Mouse (Mus musculus): ENCODE measurements at regions not wholly inside any gene's neighbourhood (a gene's known extent, or its start where the extent isn't known, plus 50 kb on each side); places are given as distances from the start of the nearest gene placed in this dataset.

DNA sequence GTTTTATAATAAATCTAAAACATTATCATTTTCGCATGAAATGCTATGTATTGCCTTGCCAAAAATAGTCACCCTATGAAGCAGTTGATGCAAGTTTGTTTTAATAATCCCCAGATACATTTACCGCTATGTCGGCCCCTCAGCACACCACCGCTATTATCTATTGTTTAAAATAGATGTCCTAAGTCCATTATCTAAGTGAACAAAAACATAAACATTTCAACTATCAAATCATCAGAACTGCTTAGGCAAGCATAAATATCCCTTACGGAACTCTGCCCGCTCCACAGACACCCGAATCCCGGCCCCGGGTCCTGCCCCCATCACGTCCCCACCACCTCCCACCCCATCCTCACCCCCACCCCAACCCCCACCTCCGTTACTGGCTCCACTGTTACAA, 196.8 kb upstream of the Paip1 start:
- 95% methylated on average over 11 of the region's 11 CpGs for WGBS
- DNase-seq (ENCODE audit: low spot score) (no peak), ATAC-seq (ENCODE audit: low FRiP score) (no peak)
- Histone ChIP-seq H3K27ac (ENCODE audit: low read depth, low read length) (no peak overlapping the region), H3K9me3 (ENCODE audit: control insufficient read depth, low read length) (no peaks in the 10 kb centered on the region), H3K9ac (ENCODE audit: low read depth, low read length) (no peak overlapping the region), H3K36me3 (ENCODE audit: control insufficient read depth, insufficient read depth, low read length) (no peaks in the 10 kb centered on the region), H3K4me1 (replicated peaks; ENCODE audit: control insufficient read depth, insufficient read depth, low read length) (no peaks in the 10 kb centered on the region), H3K27me3 (ENCODE audit: control insufficient read depth, insufficient read depth, low read length) (no peaks in the 10 kb centered on the region), H3K4me2 (replicated peaks; ENCODE audit: low read depth, low read length) (no peak overlapping the region), H3K4me3 (ENCODE audit: low read depth, low read length) (no peak overlapping the region)

DNA sequence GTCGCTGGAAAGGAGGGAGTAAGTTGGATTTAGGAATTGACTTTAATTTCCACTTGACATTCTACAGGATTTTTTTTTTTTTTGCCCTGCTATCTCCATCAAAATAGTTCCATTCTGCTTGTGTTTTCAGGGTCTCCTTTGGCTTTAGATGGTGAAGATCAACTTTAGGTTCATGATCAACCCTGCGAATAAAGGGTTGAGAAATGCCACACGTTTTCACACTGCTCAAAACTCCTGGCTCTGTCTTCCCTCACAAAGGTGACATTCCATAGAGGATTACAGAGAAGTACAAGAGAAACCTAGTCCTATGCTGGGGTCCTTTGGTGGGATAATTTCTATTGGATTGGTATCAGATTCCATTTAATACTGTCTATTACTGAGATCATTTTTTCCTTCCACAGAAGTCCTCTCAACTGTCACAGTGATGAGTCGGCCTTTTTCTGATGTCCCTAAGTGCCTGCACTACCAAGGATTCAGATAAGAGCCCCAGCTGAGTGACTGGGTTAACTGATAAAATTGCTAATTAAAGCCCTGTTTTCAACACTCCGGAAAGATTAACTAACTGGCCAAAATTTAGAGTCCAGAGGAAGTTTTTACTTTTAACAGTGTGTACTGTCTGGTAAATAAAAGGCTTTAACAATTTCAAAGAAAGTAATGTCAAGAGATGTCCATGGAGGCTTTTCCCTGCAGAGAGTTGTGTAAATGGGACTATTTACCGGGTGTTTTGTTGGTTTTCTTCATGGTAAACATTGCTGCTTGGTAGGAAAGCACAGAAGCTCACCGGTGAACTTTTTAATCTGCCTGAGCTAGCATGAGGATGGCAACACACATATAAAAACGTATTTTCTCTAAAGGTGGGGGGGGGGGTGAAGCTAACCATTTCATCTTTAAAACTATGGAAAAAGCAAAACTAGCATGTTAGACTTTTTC, 196.0 kb upstream of the Paip1 start:
- no peak for DNase-seq (ENCODE audit: low spot score)
- H3K4me1 ChIP-seq (replicated peaks; ENCODE audit: control insufficient read depth, insufficient read depth, low read length): no peaks in the 10 kb centered on the region
- WGBS: 67% methylated on average over 8 of the region's 8 CpGs
- H3K9me3 ChIP-seq (ENCODE audit: control insufficient read depth, low read length): no peaks in the 10 kb centered on the region
- H3K9ac ChIP-seq (ENCODE audit: low read depth, low read length): no peak overlapping the region
- H3K27ac ChIP-seq (ENCODE audit: low read depth, low read length): no peak overlapping the region
- no peak for ATAC-seq (ENCODE audit: low FRiP score)
- H3K36me3 ChIP-seq (ENCODE audit: control insufficient read depth, insufficient read depth, low read length): no peaks in the 10 kb centered on the region
- H3K4me2 ChIP-seq (replicated peaks; ENCODE audit: low read depth, low read length): no peak overlapping the region
- H3K4me3 ChIP-seq (ENCODE audit: low read depth, low read length): no peak overlapping the region
- H3K27me3 ChIP-seq (ENCODE audit: control insufficient read depth, insufficient read depth, low read length): no peaks in the 10 kb centered on the region

- Histone ChIP-seq H3K27ac (ENCODE audit: low read depth, low read length) (no peak overlapping the region), H3K36me3 (ENCODE audit: control insufficient read depth, insufficient read depth, low read length) (no peaks in the 10 kb centered on the region), H3K9me3 (ENCODE audit: control insufficient read depth, low read length) (no peaks in the 10 kb centered on the region), H3K27me3 (ENCODE audit: control insufficient read depth, insufficient read depth, low read length) (no peaks in the 10 kb centered on the region), H3K9ac (ENCODE audit: low read depth, low read length) (no peak overlapping the region), H3K4me1 (replicated peaks; ENCODE audit: control insufficient read depth, insufficient read depth, low read length) (no peaks in the 10 kb centered on the region), H3K4me3 (ENCODE audit: low read depth, low read length) (no peak overlapping the region), H3K4me2 (replicated peaks; ENCODE audit: low read depth, low read length) (no peak overlapping the region)
- WGBS: 89% methylated on average over 4 of the region's 4 CpGs
- ATAC-seq (ENCODE audit: low FRiP score) (no peak), DNase-seq (ENCODE audit: low spot score) (no peak)
These were observed 195.4 kb upstream of the Paip1 start for GRCm38 (mm10) chr13:119233030-119233385.

GRCm38 (mm10) chr13:119233869-119234268, 194.5 kb upstream of the Paip1 start:
- ATAC-seq (ENCODE audit: low FRiP score) (no peak), DNase-seq (ENCODE audit: low spot score) (no peak)
- Histone ChIP-seq H3K4me1 (replicated peaks; ENCODE audit: control insufficient read depth, insufficient read depth, low read length) (no peaks in the 10 kb centered on the region), H3K9me3 (ENCODE audit: control insufficient read depth, low read length) (no peaks in the 10 kb centered on the region), H3K4me2 (replicated peaks; ENCODE audit: low read depth, low read length) (no peak overlapping the region), H3K36me3 (ENCODE audit: control insufficient read depth, insufficient read depth, low read length) (no peaks in the 10 kb centered on the region), H3K27ac (ENCODE audit: low read depth, low read length) (no peak overlapping the region), H3K9ac (ENCODE audit: low read depth, low read length) (no peak overlapping the region), H3K27me3 (ENCODE audit: control insufficient read depth, insufficient read depth, low read length) (no peaks in the 10 kb centered on the region), H3K4me3 (ENCODE audit: low read depth, low read length) (no peak overlapping the region)
- 85% methylated on average over 3 of the region's 3 CpGs for WGBS

DNA sequence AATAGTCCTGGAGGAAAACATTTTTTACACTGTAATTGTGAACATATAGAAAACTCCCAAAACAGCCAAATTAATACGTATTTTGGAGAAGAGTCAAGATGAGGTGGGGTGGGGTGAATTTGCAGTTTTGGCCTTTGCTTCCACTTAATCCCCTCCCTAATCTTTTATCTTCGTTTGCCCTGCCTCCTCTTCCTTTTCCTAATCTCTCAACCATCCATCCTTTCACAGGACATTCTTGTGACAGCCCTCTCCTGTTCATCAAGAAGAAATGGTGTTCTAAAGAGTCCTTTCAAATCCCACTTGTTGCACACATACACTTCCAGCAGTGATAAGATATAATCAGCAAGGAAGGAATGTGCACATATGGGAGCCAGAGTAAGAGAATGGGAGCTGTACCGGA, 186.0 kb upstream of the Paip1 start:
- no peak for DNase-seq (ENCODE audit: low spot score)
- Histone ChIP-seq H3K9me3 (ENCODE audit: control insufficient read depth, low read length) (no peaks in the 10 kb centered on the region), H3K4me2 (replicated peaks; ENCODE audit: low read depth, low read length) (no peak overlapping the region), H3K27ac (ENCODE audit: low read depth, low read length) (no peak overlapping the region), H3K36me3 (ENCODE audit: control insufficient read depth, insufficient read depth, low read length) (no peaks in the 10 kb centered on the region), H3K27me3 (ENCODE audit: control insufficient read depth, insufficient read depth, low read length) (no peaks in the 10 kb centered on the region), H3K9ac (ENCODE audit: low read depth, low read length) (no peak overlapping the region), H3K4me1 (replicated peaks; ENCODE audit: control insufficient read depth, insufficient read depth, low read length) (no peaks in the 10 kb centered on the region), H3K4me3 (ENCODE audit: low read depth, low read length) (no peak overlapping the region)
- ATAC-seq (ENCODE audit: low FRiP score): no peak
- WGBS: 70% methylated on average over 3 of the region's 3 CpGs

GRCm38 (mm10) chr13:119247101-119247500, 181.3 kb upstream of the Paip1 start:
- Histone ChIP-seq H3K9me3 (ENCODE audit: control insufficient read depth, low read length) (no peaks in the 10 kb centered on the region), H3K9ac (ENCODE audit: low read depth, low read length) (no peak overlapping the region), H3K4me1 (replicated peaks; ENCODE audit: control insufficient read depth, insufficient read depth, low read length) (no peaks in the 10 kb centered on the region), H3K27ac (ENCODE audit: low read depth, low read length) (no peak overlapping the region), H3K4me3 (ENCODE audit: low read depth, low read length) (no peak overlapping the region), H3K4me2 (replicated peaks; ENCODE audit: low read depth, low read length) (no peak overlapping the region), H3K27me3 (ENCODE audit: control insufficient read depth, insufficient read depth, low read length) (no peaks in the 10 kb centered on the region), H3K36me3 (ENCODE audit: control insufficient read depth, insufficient read depth, low read length) (no peaks in the 10 kb centered on the region)
- ATAC-seq (ENCODE audit: low FRiP score) (no peak), DNase-seq (ENCODE audit: low spot score) (no peak)
- 85% methylated on average over 2 of the region's 2 CpGs for WGBS

- Histone ChIP-seq H3K4me3 (ENCODE audit: low read depth, low read length) (no peak overlapping the region), H3K36me3 (ENCODE audit: control insufficient read depth, insufficient read depth, low read length) (no peaks in the 10 kb centered on the region), H3K4me1 (replicated peaks; ENCODE audit: control insufficient read depth, insufficient read depth, low read length) (no peaks in the 10 kb centered on the region), H3K27ac (ENCODE audit: low read depth, low read length) (no peak overlapping the region), H3K9me3 (ENCODE audit: control insufficient read depth, low read length) (no peaks in the 10 kb centered on the region), H3K4me2 (replicated peaks; ENCODE audit: low read depth, low read length) (no peak overlapping the region), H3K9ac (ENCODE audit: low read depth, low read length) (no peak overlapping the region), H3K27me3 (ENCODE audit: control insufficient read depth, insufficient read depth, low read length) (no peaks in the 10 kb centered on the region)
- DNase-seq (ENCODE audit: low spot score) (no peak), ATAC-seq (ENCODE audit: low FRiP score) (no peak)
- WGBS: 90% methylated on average over 2 of the region's 2 CpGs
These were observed 176.4 kb upstream of the Paip1 start for GRCm38 (mm10) chr13:119252006-119252405.

DNA sequence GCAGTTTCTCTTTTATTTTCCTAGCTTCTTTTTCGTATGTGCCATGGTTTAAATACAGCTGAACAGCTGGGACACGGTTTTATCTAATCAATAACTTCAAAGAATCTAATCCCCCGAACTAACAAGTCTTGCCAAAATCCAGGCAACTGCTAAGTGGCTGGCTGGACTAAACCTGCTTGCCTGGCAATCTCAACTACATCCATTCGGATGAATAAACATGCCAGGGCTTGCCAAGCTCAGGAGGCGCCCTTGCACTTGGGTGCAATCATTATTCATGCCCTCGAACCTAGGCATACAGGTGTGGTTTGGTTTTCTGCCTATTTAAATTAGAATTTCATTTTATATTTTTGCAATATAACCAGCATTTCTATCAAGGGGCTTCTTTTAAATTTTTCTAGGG, 172.1 kb upstream of the Paip1 start:
- DNase-seq (ENCODE audit: low spot score): no peak
- H3K27me3 ChIP-seq (ENCODE audit: control insufficient read depth, insufficient read depth, low read length): no peaks in the 10 kb centered on the region
- ATAC-seq (ENCODE audit: low FRiP score): no peak
- no peak overlapping the region for H3K9ac ChIP-seq (ENCODE audit: low read depth, low read length)
- no peak overlapping the region for H3K27ac ChIP-seq (ENCODE audit: low read depth, low read length)
- no peaks in the 10 kb centered on the region for H3K4me1 ChIP-seq (replicated peaks; ENCODE audit: control insufficient read depth, insufficient read depth, low read length)
- H3K9me3 ChIP-seq (ENCODE audit: control insufficient read depth, low read length): no peaks in the 10 kb centered on the region
- H3K36me3 ChIP-seq (ENCODE audit: control insufficient read depth, insufficient read depth, low read length): no peaks in the 10 kb centered on the region
- no peak overlapping the region for H3K4me3 ChIP-seq (ENCODE audit: low read depth, low read length)
- WGBS: 76% methylated on average over 6 of the region's 6 CpGs
- H3K4me2 ChIP-seq (replicated peaks; ENCODE audit: low read depth, low read length): no peak overlapping the region

- no peak overlapping the region for H3K4me2 ChIP-seq (replicated peaks; ENCODE audit: low read depth, low read length)
- H3K27me3 ChIP-seq (ENCODE audit: control insufficient read depth, insufficient read depth, low read length): no peaks in the 10 kb centered on the region
- H3K9me3 ChIP-seq (ENCODE audit: control insufficient read depth, low read length): no peaks in the 10 kb centered on the region
- no peaks in the 10 kb centered on the region for H3K4me1 ChIP-seq (replicated peaks; ENCODE audit: control insufficient read depth, insufficient read depth, low read length)
- DNase-seq (ENCODE audit: low spot score): no peak
- H3K4me3 ChIP-seq (ENCODE audit: low read depth, low read length): no peak overlapping the region
- no peak overlapping the region for H3K9ac ChIP-seq (ENCODE audit: low read depth, low read length)
- WGBS: 67% methylated on average over 9 of the region's 9 CpGs
- no peak overlapping the region for H3K27ac ChIP-seq (ENCODE audit: low read depth, low read length)
- no peak for ATAC-seq (ENCODE audit: low FRiP score)
- H3K36me3 ChIP-seq (ENCODE audit: control insufficient read depth, insufficient read depth, low read length): no peaks in the 10 kb centered on the region
These were observed 169.9 kb upstream of the Paip1 start for GRCm38 (mm10) chr13:119258515-119258914.
